Mouse (Mus musculus): ENCODE measurements around the gene Wdfy3.

Gene Wdfy3

GRCm38 (mm10) chr5:101785921-101786614, 283.7 kb downstream of the Wdfy3 start:
- DNase-seq (ENCODE audit: low spot score in 2 of 2), result peak in 1 of 2 experiments; percentile 2

GRCm38 (mm10) chr5:101784787-101785186, 284.9 kb downstream of the Wdfy3 start:
- DNase-seq (ENCODE audit: low spot score in 2 of 2), result no peak

- DNase-seq (ENCODE audit: low spot score in 2 of 2), result no peak
Observed at GRCm38 (mm10) chr5:101784328-101784727, 285.4 kb downstream of the Wdfy3 start.
